Comparison of ENCODE assay signal across 10 mouse cellular contexts in genomic region chr11:70821728-70822591, GRCm38 (mm10). TPM values are rescaled to one million over a fixed set of nuclear protein-coding genes. Genes with fewer than 3 reads are reported as not detected.
DNase-seq lines count a peak whose midpoint lies in the region; ATAC-seq and TF ChIP-seq lines count a peak whose summit lies in the region.
"Had no signal": no experiment of that assay in that cellular context is flagged by ENCODE, and none has a peak within 500 bp of the region (broad histone marks: within the 10 kb centered on the region; RNA-seq: fewer than 3 reads in every experiment).

No protein-coding gene starts in this region.

- no peak for ATAC-seq in hindbrain, embryonic 16.5 days
- 0 out of 2 replicates have a peak, but pooled peaks have one; percentile 50 for ATAC-seq in intestine, embryonic 14.5 days (replicated peaks; ENCODE audit: low FRiP score, low TSS enrichment, low read depth)
- no peak for ATAC-seq in megakaryocyte, adult 5-6 weeks (ENCODE audit: poor library complexity, severe bottlenecking)

- no peak overlapping the region for H3K4me2 ChIP-seq in hindbrain, embryonic 16.5 days (ENCODE audit: low read length)
- peak overlapping the region; percentile 20; the same call in 1 of the 2 replicates for H3K4me2 ChIP-seq in intestine, embryonic 14.5 days (ENCODE audit: low read length)
- H3K4me2 ChIP-seq: embryonic facial prominence, embryonic 15.5 days had no signal

- H3K4me3 ChIP-seq in hindbrain, embryonic 10.5 days: no peak overlapping the region
- H3K4me3 ChIP-seq in hindbrain, embryonic 16.5 days (ENCODE audit: low read length): no peak overlapping the region
- H3K4me3 ChIP-seq in intestine, embryonic 14.5 days (ENCODE audit: low read depth, low read length): no peak overlapping the region
- H3K4me3 ChIP-seq in lung, adult 2 months (replicated peaks; ENCODE audit: extremely low read depth, low read depth, low read length): no peak overlapping the region
- H3K4me3 ChIP-seq: embryonic facial prominence, embryonic 15.5 days; megakaryocyte, embryonic 14.5 days had no signal

- no peaks in the 10 kb centered on the region for H3K9me3 ChIP-seq in hindbrain, embryonic 10.5 days
- H3K9me3 ChIP-seq in hindbrain, embryonic 16.5 days (ENCODE audit: control insufficient read depth, low read length): no peaks in the 10 kb centered on the region
- no peaks in the 10 kb centered on the region for H3K9me3 ChIP-seq in intestine, embryonic 14.5 days (ENCODE audit: control insufficient read depth, low read length)
- H3K9me3 ChIP-seq: embryonic facial prominence, embryonic 15.5 days had no signal

- H3K9ac ChIP-seq in hindbrain, embryonic 16.5 days (ENCODE audit: low read depth, low read length): no peak overlapping the region
- no peak overlapping the region for H3K9ac ChIP-seq in intestine, embryonic 14.5 days (ENCODE audit: low read length)
- H3K9ac ChIP-seq: embryonic facial prominence, embryonic 15.5 days had no signal

- peaks cover 9% of the 10 kb centered on the region for H3K4me1 ChIP-seq in hindbrain, embryonic 10.5 days (replicated peaks)
- H3K4me1 ChIP-seq in hindbrain, embryonic 16.5 days (ENCODE audit: control insufficient read depth, insufficient read depth, low read depth, low read length): no peaks in the 10 kb centered on the region
- peaks cover 7% of the 10 kb centered on the region; the same call in 1 of the 2 replicates for H3K4me1 ChIP-seq in intestine, embryonic 14.5 days (replicated peaks; ENCODE audit: control insufficient read depth, insufficient read depth, low read length)
- no peaks in the 10 kb centered on the region for H3K4me1 ChIP-seq in lung, adult 2 months (ENCODE audit: control insufficient read depth, insufficient read depth, low read length)
- H3K4me1 ChIP-seq: embryonic facial prominence, embryonic 15.5 days had no signal

- H3K27ac ChIP-seq in hindbrain, embryonic 10.5 days: peak overlapping the region; percentile 56; the same call in 1 of the 2 replicates
- no peak overlapping the region for H3K27ac ChIP-seq in hindbrain, embryonic 16.5 days (ENCODE audit: low read depth, low read length)
- 0 out of 2 replicates have a peak overlapping the region, but pooled peaks have one; percentile 51 for H3K27ac ChIP-seq in intestine, embryonic 14.5 days (ENCODE audit: low read depth)
- H3K27ac ChIP-seq: embryonic facial prominence, embryonic 15.5 days had no signal

- TF ChIP-seq CTCF in lung, adult 2 months (IDR thresholded peaks at IDR 0.05; ENCODE audit: insufficient read depth, low read length): no peak

- DNase-seq in hindbrain, embryonic 10.5 days (ENCODE audit: low spot score): peak; percentile 26
- DNase-seq in cerebellum, postnatal 10 days: peak; percentile 74 to 78
- peak; percentile 66 for DNase-seq in intestine, embryonic 14.5 days (ENCODE audit: low spot score)
- peak; percentile 22 for DNase-seq in lung, adult 2 months
- no peak for DNase-seq in frontal cortex, postnatal 36 days (ENCODE audit: low spot score in 2 of 2)
- no peak for DNase-seq in left cerebral cortex, adult 11 months (ENCODE audit: low spot score)

- no peaks in the 10 kb centered on the region for H3K27me3 ChIP-seq in hindbrain, embryonic 10.5 days (ENCODE audit: insufficient read depth, poor library complexity, severe bottlenecking)
- H3K27me3 ChIP-seq in hindbrain, embryonic 16.5 days (replicated peaks; ENCODE audit: control insufficient read depth, insufficient read depth, low read length): no peaks in the 10 kb centered on the region
- H3K27me3 ChIP-seq in intestine, embryonic 14.5 days (replicated peaks; ENCODE audit: control insufficient read depth, insufficient read depth, low read length): no peaks in the 10 kb centered on the region
- H3K27me3 ChIP-seq: embryonic facial prominence, embryonic 15.5 days had no signal

- WGBS in hindbrain, embryonic 10.5 days: 63% methylated on average over 17 of the region's 17 CpGs
- WGBS in hindbrain, embryonic 16.5 days: 63% methylated on average over 17 of the region's 17 CpGs
- WGBS in intestine, embryonic 14.5 days: 36% methylated on average over 17 of the region's 17 CpGs
- WGBS in lung, adult 2 months: 47% methylated on average over 17 of the region's 17 CpGs

- H3K36me3 ChIP-seq in hindbrain, embryonic 10.5 days: no peaks in the 10 kb centered on the region
- no peaks in the 10 kb centered on the region for H3K36me3 ChIP-seq in hindbrain, embryonic 16.5 days (ENCODE audit: control insufficient read depth, insufficient read depth, low read length)
- no peaks in the 10 kb centered on the region for H3K36me3 ChIP-seq in intestine, embryonic 14.5 days (ENCODE audit: control insufficient read depth, insufficient read depth, low read length)
- H3K36me3 ChIP-seq: embryonic facial prominence, embryonic 15.5 days had no signal

- TF ChIP-seq POLR2A in lung, adult 2 months (IDR thresholded peaks at IDR 0.05; ENCODE audit: borderline replicate concordance, extremely low read depth, low read depth, low read length): no peak

RNA-seq across cellular contexts. Expression of gene Scimp, which starts 9.6 kb away (rescaled TPM):
- not detected in 2 replicates for polyA plus RNA-seq in hindbrain, embryonic 10.5 days (2016; fragmentation: Nextera tagmentation; extraction: Ambion mirVana)
- polyA plus RNA-seq in hindbrain, embryonic 16.5 days (2015; fragmentation: Nextera tagmentation; extraction: Ambion mirVana): 0.19 TPM in 1 of 2 replicates, not detected in the other
- 0.40 and 0.45 TPM in 2 replicates for polyA plus RNA-seq in intestine, embryonic 14.5 days (2014; fragmentation: Nextera tagmentation; extraction: Ambion mirVana)
- 2.6 and 3.5 TPM in 2 replicates for polyA plus RNA-seq in lung, adult 2 months (2012; rRNA removed)
- 0.65 and 2.3 TPM in 2 replicates for total RNA-seq in megakaryocyte, adult 5-6 weeks (2015)
- total RNA-seq in megakaryocyte, adult 5-6 weeks (2017): 2.6 and 3.3 TPM in 2 replicates
- polyA plus RNA-seq: embryonic facial prominence, embryonic 15.5 days had no signal

RNA-seq across cellular contexts. Expression of gene Rabep1, which starts 22.6 kb away (rescaled TPM):
- polyA plus RNA-seq in hindbrain, embryonic 10.5 days (2016; fragmentation: Nextera tagmentation; extraction: Ambion mirVana): 32.5 and 41.7 TPM in 2 replicates
- polyA plus RNA-seq in hindbrain, embryonic 16.5 days (2015; fragmentation: Nextera tagmentation; extraction: Ambion mirVana): 77.1 and 88.1 TPM in 2 replicates
- polyA plus RNA-seq in intestine, embryonic 14.5 days (2014; fragmentation: Nextera tagmentation; extraction: Ambion mirVana): 30.5 and 32.9 TPM in 2 replicates
- polyA plus RNA-seq in lung, adult 2 months (2012; rRNA removed): 3.4 TPM in 2 replicates
- 18.6 and 18.9 TPM in 2 replicates for total RNA-seq in megakaryocyte, adult 5-6 weeks (2015)
- 47.8 and 55.9 TPM in 2 replicates for total RNA-seq in megakaryocyte, adult 5-6 weeks (2017)

RNA-seq across cellular contexts. Expression of gene Zfp3, which starts 58.0 kb away (rescaled TPM):
- 7.2 and 8.1 TPM in 2 replicates for polyA plus RNA-seq in hindbrain, embryonic 10.5 days (2016; fragmentation: Nextera tagmentation; extraction: Ambion mirVana)
- 16.4 and 17.1 TPM in 2 replicates for polyA plus RNA-seq in hindbrain, embryonic 16.5 days (2015; fragmentation: Nextera tagmentation; extraction: Ambion mirVana)
- 6.1 and 6.2 TPM in 2 replicates for polyA plus RNA-seq in intestine, embryonic 14.5 days (2014; fragmentation: Nextera tagmentation; extraction: Ambion mirVana)
- polyA plus RNA-seq in lung, adult 2 months (2012; rRNA removed): 1.4 and 2.3 TPM in 2 replicates
- 1.9 and 4.8 TPM in 2 replicates for total RNA-seq in megakaryocyte, adult 5-6 weeks (2015)
- total RNA-seq in megakaryocyte, adult 5-6 weeks (2017): 2.1 and 2.8 TPM in 2 replicates

Comparison
In these comparisons a context has a peak if more than half of its experiments do, and no peak if none do; other contexts are left out.
1. DNase-seq: peak in hindbrain, embryonic 10.5 days (single experiment), cerebellum, postnatal 10 days (2 of 2), intestine, embryonic 14.5 days (single experiment) and lung, adult 2 months (single experiment); none in frontal cortex, postnatal 36 days (0 of 2) and left cerebral cortex, adult 11 months (single experiment).